Mouse (Mus musculus) left cerebral cortex, adult 6 months (tissue): ENCODE measurements around the gene Sh3yl1. TPM values are rescaled to one million over a fixed set of nuclear protein-coding genes. Genes with fewer than 3 reads are reported as not detected.

Source experiments
- long read RNA-seq, 2 experiments: library from polyadenylated mRNA; unstranded; transcript quantifications; one replicate each; pipeline ENCODE4 v2.0.0; 2019 to 2020
- polyA plus RNA-seq: library from polyadenylated mRNA; unstranded; fragments of <200 nt; fragmentation: Nextera tagmentation; gene quantifications from 2 replicates; pipeline ENCODE4 v1.2.3, GENCODE M21; 2021

Sh3yl1 gene
- 10.9 and 14.2 TPM in 2 replicates for polyA plus RNA-seq
- long read RNA-seq, experiment 1, transcript Sh3yl1-201 (10 exons, 1,750 nt): major isoform, 82 of 89 reads
- long read RNA-seq, experiment 1, partial matches to known transcripts: 1 of 89 reads
- long read RNA-seq, experiment 1, other reads (novel, unspliced or antisense): 4 of 89 reads
- long read RNA-seq, experiment 2, transcript Sh3yl1-201 (10 exons, 1,750 nt): major isoform, 29 of 32 reads
- long read RNA-seq, experiment 2, partial matches to known transcripts: 2 of 32 reads
- long read RNA-seq, experiment 2, other reads (novel, unspliced or antisense): 1 of 32 reads

DNA sequence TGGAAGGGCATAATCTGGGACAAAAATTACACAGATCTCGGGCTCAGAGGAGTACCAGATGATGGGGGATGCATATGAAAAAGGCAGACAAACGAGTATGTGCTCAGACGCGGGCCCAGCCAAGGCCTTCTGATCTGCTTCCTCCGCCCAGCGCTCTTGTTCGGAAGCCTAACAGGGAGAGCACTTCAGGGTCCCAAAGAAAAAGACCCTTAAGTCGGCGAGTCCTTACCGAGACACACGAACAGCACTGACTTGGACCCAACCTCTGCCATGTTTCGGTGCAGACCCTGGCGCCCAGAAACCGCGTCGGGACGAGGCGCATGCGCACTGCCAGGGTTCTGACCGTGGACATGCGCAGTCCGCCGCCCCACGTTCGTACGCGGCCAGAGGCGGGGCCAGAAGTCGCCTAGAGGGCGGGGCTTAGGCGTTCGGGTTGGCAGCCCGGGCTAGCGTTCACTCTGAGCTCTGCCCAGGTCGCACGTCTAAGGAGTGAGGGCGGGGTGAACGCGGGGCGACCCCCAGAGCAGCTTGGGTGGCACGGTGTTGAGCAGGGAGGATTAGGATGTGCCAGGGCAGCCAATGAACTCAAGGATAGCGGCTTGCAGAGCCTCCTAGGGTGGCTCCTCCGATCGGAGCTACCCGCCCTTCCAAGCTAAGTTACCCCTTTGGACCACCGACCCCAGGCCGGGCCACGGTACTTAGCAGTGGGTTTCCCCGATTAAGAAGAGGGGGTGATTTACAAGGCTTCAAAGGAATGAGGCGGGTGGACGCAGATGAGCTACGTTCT is at the start of gene Sh3yl1, which contains the start of gene Acp1:
Gene Sh3yl1 (plus strand): TSS at position 408 of the 787 bp plus-strand sequence.
Gene Acp1 (minus strand): TSS at position 329 of the 787 bp plus-strand sequence.

DNA sequence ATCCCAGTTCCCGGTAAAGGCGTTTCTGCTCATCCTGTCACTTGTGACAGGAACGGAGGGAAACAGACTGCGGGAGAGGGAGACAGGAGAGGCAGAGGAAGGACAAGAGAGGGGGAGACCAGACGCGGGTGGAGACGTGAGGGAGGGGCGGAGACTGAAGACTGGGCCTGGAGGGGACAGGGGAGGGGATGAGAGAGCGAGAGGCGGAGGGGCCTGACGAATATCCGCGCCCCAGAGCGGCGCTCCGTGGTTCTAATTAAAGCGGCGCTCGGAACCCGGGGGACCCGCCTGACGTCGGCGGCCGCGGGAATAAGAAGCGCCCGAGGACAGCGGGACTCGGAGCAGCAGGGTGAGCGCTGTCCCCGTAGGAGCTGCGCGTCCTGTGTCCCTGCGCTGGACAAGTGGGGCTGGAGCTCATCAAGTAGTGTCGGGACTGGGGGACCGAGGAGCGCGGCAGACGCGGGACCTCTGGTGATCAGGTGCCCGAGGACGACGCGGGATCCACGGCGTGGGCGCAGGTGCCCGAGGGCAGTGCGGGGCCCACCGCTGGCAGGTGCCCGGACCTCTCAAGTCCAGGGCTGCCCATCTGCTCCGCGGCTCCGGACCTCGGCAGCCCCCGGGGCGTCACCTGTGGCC is 27.4 kb upstream of the Sh3yl1 start, which contains the start of gene Alkal2:
Gene Alkal2 (plus strand): TSS at position 337 of the 636 bp plus-strand sequence.

Other genes starting within 250 kb of the Sh3yl1 start
- 1.7 and 2.7 TPM in 2 replicates for gene Alkal2, start 27.3 kb upstream of the Sh3yl1 start, polyA plus RNA-seq
- 111 and 147 TPM in 2 replicates for gene Acp1, start 79 bp upstream of the Sh3yl1 start, polyA plus RNA-seq
- gene Fam110c, start 162.2 kb downstream of the Sh3yl1 start, polyA plus RNA-seq: 0.04 TPM in 1 of 2 replicates, not detected in the other